Mouse (Mus musculus): ENCODE measurements around the gene Gabrg1. TPM values are rescaled to one million over a fixed set of nuclear protein-coding genes. Genes with fewer than 3 reads are reported as not detected.

Gabrg1 gene
- total RNA-seq (2021) = not detected in 2 replicates
- long read RNA-seq, experiment 1 = 0 reads
- long read RNA-seq, experiment 2 = 0 reads

GRCm38 (mm10) chr5:70842192-70843095 lies at the start of gene Gabrg1:
TSS of gene Gabrg1 (minus strand) at chr5:70842617.
- DNase-seq = peak; percentile 55

- DNase-seq = no peak
These were observed 41.6 kb upstream of the Gabrg1 start for GRCm38 (mm10) chr5:70884026-70884425.

DNA sequence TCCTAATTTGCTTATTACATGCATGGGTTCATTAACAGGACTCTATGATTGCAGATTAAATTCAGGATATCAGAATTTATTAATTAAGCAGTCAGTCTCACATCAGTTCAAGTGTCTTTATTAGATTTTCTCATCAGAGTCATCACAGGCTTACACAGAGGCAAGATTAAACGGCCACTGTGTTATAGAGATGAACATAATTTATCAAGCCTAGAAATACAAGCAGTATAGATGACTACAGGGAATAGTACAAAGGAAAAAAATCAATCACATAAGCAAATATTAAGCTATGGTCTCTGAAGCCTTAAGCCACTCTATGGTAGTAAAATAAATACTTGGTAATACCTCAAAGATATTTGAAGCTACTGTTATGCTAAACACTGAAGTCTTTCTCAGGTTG lies 27.7 kb upstream of the Gabrg1 start:
- no peak for DNase-seq

DNA sequence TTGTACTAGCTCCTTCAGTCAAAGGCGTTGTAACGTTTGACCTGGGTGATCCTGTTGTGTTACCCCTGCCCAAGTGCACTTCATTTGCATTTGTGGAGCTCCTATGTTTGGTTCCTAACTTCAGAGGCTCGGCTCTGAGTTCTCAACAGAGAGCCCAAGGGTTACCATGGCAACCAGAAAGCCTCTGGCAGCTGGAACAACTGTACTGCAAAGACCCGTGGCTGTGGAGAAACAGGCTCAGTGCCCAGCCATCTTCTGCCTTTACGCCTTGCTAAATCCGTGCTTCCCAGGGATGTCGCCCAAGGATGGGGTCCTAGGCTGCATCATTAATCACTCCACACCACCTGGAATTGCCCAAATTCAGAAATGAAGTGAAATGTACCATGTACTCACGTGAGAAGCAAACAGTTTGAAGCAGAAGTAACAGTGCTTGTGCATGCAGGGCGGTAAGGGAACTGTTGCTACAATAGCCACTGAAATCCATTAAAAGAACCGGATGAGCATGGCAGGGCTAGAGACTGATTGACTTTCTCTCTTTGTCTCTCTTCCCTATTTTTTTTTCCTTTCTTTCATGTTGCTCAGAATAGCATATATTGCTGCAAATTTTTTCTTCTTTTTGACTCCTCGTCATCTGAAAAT lies 798 bp upstream of the Gabrg1 start:
- DNase-seq = peak; percentile 55

DNA sequence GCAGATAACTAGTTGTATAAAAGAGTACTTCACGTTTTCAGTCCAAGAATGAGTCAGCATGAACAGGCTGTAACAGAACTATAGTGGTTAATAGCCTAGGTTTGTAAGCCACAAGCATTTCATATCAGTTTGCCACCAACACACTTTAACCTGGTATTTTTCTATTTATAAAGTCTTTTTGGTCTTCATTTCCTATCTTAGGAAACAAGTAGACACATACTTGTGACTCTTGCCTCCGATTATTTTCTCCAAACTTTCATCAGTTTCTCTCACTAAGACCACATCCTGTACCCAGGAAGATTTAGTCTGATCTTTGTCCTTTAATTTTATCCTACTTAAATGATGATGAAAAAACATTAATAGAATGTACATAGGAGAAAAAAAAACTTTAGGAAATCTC lies 23.7 kb downstream of the Gabrg1 start:
- DNase-seq = no peak

GRCm38 (mm10) chr5:70736156-70736555 lies 106.3 kb downstream of the Gabrg1 start:
- no peak for DNase-seq

GRCm38 (mm10) chr5:70704361-70704760 lies 138.1 kb downstream of the Gabrg1 start:
- DNase-seq = no peak
